Mouse (Mus musculus): ENCODE data around the gene Mtpn. TPM values are rescaled to one million over a fixed set of nuclear protein-coding genes. Genes with fewer than 3 reads are reported as not detected.

The Mtpn gene
- polyA plus RNA-seq, 1 experiment from 2014 or later: 234 TPM

DNA sequence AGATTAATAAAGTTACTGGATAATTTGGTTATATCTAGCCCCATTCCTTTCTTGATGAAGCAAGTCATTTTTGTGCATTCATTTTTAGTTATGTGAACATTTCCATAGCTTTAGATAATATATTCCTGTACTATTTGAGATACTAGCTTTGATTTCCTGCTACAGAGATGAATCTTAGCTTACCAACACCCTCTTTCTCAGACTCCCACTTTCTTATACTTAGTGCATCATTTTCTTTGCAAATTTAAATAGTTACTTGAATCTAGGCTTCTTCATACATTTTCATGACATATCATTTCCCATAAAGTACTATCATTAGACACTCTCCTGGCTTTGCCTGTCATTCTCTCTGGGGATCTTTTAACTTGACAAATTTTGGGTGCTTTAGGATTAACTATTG lies 26.3 kb downstream of the Mtpn start:
- Histone ChIP-seq H3K4me1 (ENCODE audit: control insufficient read depth, insufficient read depth, low read depth, low read length) (no peaks in the 10 kb centered on the region), H3K9me3 (ENCODE audit: control insufficient read depth, low read length) (no peaks in the 10 kb centered on the region), H3K27ac (ENCODE audit: low read depth, low read length) (no peak overlapping the region), H3K4me2 (ENCODE audit: low read length) (no peak overlapping the region), H3K4me3 (ENCODE audit: low read length) (no peak overlapping the region), H3K9ac (ENCODE audit: low read depth, low read length) (no peak overlapping the region), H3K27me3 (replicated peaks; ENCODE audit: control insufficient read depth, insufficient read depth, low read length) (no peaks in the 10 kb centered on the region), H3K36me3 (ENCODE audit: control insufficient read depth, insufficient read depth, low read length) (peaks cover 7% of the 10 kb centered on the region)
- ATAC-seq: no peak

DNA sequence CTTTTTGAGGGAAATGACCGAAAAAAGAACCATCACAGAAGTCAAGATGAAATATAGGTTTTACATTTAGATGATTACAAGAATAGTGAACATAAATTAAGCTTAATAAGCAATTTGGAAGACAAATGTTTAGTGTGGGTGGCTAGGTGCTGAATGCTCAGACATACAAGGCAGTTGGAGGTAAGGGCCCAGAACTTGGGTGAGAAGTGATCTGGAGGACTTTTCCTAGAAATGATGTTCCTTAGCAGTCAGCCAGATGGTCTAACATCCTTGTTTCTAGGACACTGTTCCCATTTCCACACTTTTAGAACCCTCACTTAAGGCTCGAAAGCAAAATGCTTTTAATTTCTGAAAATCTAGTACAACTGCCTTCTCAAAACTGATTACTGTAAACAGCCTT lies 34.9 kb downstream of the Mtpn start:
- Histone ChIP-seq H3K4me1 (ENCODE audit: control insufficient read depth, insufficient read depth, low read depth, low read length) (no peaks in the 10 kb centered on the region), H3K27ac (ENCODE audit: low read depth, low read length) (no peak overlapping the region), H3K27me3 (replicated peaks; ENCODE audit: control insufficient read depth, insufficient read depth, low read length) (no peaks in the 10 kb centered on the region), H3K4me2 (ENCODE audit: low read length) (no peak overlapping the region), H3K9me3 (ENCODE audit: control insufficient read depth, low read length) (no peaks in the 10 kb centered on the region), H3K4me3 (ENCODE audit: low read length) (no peak overlapping the region), H3K9ac (ENCODE audit: low read depth, low read length) (no peak overlapping the region), H3K36me3 (ENCODE audit: control insufficient read depth, insufficient read depth, low read length) (no peaks in the 10 kb centered on the region)
- WGBS: 94% methylated on average over 2 of the region's 2 CpGs
- no peak for ATAC-seq

GRCm38 (mm10) chr6:35502904-35503303 lies 36.8 kb downstream of the Mtpn start:
- no peak for ATAC-seq
- 84% methylated on average over 2 of the region's 2 CpGs for WGBS
- Histone ChIP-seq H3K27me3 (replicated peaks; ENCODE audit: control insufficient read depth, insufficient read depth, low read length) (no peaks in the 10 kb centered on the region), H3K4me3 (ENCODE audit: low read length) (no peak overlapping the region), H3K36me3 (ENCODE audit: control insufficient read depth, insufficient read depth, low read length) (no peaks in the 10 kb centered on the region), H3K27ac (ENCODE audit: low read depth, low read length) (no peak overlapping the region), H3K9me3 (ENCODE audit: control insufficient read depth, low read length) (no peaks in the 10 kb centered on the region), H3K4me2 (ENCODE audit: low read length) (no peak overlapping the region), H3K9ac (ENCODE audit: low read depth, low read length) (no peak overlapping the region), H3K4me1 (ENCODE audit: control insufficient read depth, insufficient read depth, low read depth, low read length) (no peaks in the 10 kb centered on the region)

DNA sequence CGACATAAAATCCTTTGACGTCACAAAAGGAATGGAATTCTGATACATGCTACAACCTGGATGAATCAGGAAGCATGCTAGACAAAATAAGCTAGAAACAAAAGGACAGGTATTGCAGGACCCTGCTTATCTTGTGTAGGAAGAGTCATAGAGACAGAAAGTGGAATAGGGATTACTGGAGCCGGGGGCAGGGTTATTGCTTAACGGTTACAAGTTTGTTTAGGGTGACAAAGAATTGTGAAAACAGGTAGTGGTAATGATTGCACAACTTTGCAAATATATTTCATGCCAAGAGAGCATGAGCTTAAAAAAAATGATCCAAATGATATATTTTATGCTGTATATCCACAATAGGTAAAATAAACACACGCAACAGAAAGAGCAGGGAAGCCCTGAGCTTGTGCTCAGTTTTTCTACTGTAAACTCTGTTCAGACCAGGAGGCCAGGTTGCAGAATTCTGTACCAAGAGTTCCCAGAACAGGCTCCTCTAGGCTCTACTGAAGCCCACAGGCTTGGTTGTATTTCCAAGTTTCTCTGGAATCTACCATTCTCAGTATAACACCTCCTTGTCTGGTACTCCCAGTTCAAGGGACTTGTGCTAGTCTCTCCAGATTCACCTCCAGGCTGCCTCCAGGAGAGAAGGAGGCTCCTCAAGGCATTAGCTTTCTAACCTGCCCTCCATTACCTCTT lies 39.6 kb downstream of the Mtpn start:
- Histone ChIP-seq H3K27me3 (replicated peaks; ENCODE audit: control insufficient read depth, insufficient read depth, low read length) (no peaks in the 10 kb centered on the region), H3K4me1 (ENCODE audit: control insufficient read depth, insufficient read depth, low read depth, low read length) (no peaks in the 10 kb centered on the region), H3K4me2 (ENCODE audit: low read length) (no peak overlapping the region), H3K9ac (ENCODE audit: low read depth, low read length) (no peak overlapping the region), H3K27ac (ENCODE audit: low read depth, low read length) (no peak overlapping the region), H3K36me3 (ENCODE audit: control insufficient read depth, insufficient read depth, low read length) (no peaks in the 10 kb centered on the region), H3K9me3 (ENCODE audit: control insufficient read depth, low read length) (no peaks in the 10 kb centered on the region), H3K4me3 (ENCODE audit: low read length) (no peak overlapping the region)
- no peak for ATAC-seq
- WGBS: 96% methylated on average over 5 of the region's 5 CpGs

DNA sequence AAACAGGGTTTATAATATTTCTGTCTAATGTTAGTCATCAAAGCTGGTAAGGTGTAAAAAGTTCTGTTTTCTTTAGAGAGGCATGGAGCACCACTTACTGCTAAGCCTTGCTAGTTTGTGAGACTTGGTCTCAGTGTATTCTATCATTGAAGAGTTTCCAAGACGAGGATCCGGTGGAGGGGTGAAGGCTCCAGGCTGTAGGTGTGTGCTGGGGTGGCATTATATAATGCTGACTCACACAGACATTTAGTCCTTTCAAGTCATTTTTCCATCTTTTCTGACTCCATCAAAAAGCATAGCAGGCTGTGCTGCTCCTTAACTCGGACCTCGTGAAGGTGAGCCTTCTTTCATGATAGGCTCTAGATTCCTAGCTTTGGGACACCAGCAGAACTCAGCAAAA lies 42.3 kb downstream of the Mtpn start:
- H3K4me2 ChIP-seq (ENCODE audit: low read length): no peak overlapping the region
- no peaks in the 10 kb centered on the region for H3K27me3 ChIP-seq (replicated peaks; ENCODE audit: control insufficient read depth, insufficient read depth, low read length)
- no peak overlapping the region for H3K4me3 ChIP-seq (ENCODE audit: low read length)
- H3K9me3 ChIP-seq (ENCODE audit: control insufficient read depth, low read length): no peaks in the 10 kb centered on the region
- no peak overlapping the region for H3K27ac ChIP-seq (ENCODE audit: low read depth, low read length)
- no peaks in the 10 kb centered on the region for H3K4me1 ChIP-seq (ENCODE audit: control insufficient read depth, insufficient read depth, low read depth, low read length)
- no peak for ATAC-seq
- H3K9ac ChIP-seq (ENCODE audit: low read depth, low read length): no peak overlapping the region
- 99% methylated on average over 4 of the region's 4 CpGs for WGBS
- no peaks in the 10 kb centered on the region for H3K36me3 ChIP-seq (ENCODE audit: control insufficient read depth, insufficient read depth, low read length)

- H3K4me2 ChIP-seq (ENCODE audit: low read length): no peak overlapping the region
- WGBS: 90% methylated on average over 6 of the region's 6 CpGs
- H3K9me3 ChIP-seq (ENCODE audit: control insufficient read depth, low read length): no peaks in the 10 kb centered on the region
- no peaks in the 10 kb centered on the region for H3K36me3 ChIP-seq (ENCODE audit: control insufficient read depth, insufficient read depth, low read length)
- no peak overlapping the region for H3K27ac ChIP-seq (ENCODE audit: low read depth, low read length)
- no peak overlapping the region for H3K4me3 ChIP-seq (ENCODE audit: low read length)
- H3K4me1 ChIP-seq (ENCODE audit: control insufficient read depth, insufficient read depth, low read depth, low read length): no peaks in the 10 kb centered on the region
- ATAC-seq: no peak
- no peaks in the 10 kb centered on the region for H3K27me3 ChIP-seq (replicated peaks; ENCODE audit: control insufficient read depth, insufficient read depth, low read length)
- no peak overlapping the region for H3K9ac ChIP-seq (ENCODE audit: low read depth, low read length)
Measured at GRCm38 (mm10) chr6:35493851-35494250, 45.8 kb downstream of the Mtpn start.

- no peak overlapping the region for H3K27ac ChIP-seq (ENCODE audit: low read depth, low read length)
- H3K9ac ChIP-seq (ENCODE audit: low read depth, low read length): no peak overlapping the region
- H3K27me3 ChIP-seq (replicated peaks; ENCODE audit: control insufficient read depth, insufficient read depth, low read length): no peaks in the 10 kb centered on the region
- H3K4me3 ChIP-seq (ENCODE audit: low read length): no peak overlapping the region
- 48% methylated on average over 5 of the region's 5 CpGs for WGBS
- peak; percentile 54; the same call in 1 of the 2 replicates for ATAC-seq
- H3K36me3 ChIP-seq (ENCODE audit: control insufficient read depth, insufficient read depth, low read length): no peaks in the 10 kb centered on the region
- no peak overlapping the region for H3K4me2 ChIP-seq (ENCODE audit: low read length)
- no peaks in the 10 kb centered on the region for H3K9me3 ChIP-seq (ENCODE audit: control insufficient read depth, low read length)
- H3K4me1 ChIP-seq (ENCODE audit: control insufficient read depth, insufficient read depth, low read depth, low read length): no peaks in the 10 kb centered on the region
Measured at GRCm38 (mm10) chr6:35479651-35480335, 59.9 kb downstream of the Mtpn start.

DNA sequence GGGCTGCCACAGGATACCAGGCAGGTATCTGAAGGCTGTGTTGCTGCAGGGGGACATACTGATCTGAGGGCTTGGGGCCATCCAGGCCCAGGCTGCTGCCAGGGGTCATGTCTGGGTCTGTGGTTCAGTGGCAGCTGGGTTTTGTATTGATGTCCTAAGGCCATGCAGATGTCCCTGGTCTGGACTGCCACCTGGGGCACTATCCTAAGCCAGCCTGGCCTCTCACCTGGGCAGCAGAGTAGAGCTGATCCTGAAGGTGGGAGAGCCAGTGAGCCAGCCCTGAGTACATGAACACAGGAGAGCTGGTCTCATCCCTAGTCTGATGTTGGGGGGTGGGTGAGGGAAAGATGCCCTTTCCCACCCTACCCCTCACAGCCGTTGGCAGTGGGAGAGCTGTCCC lies 62.9 kb downstream of the Mtpn start:
- H3K4me1 ChIP-seq (ENCODE audit: control insufficient read depth, insufficient read depth, low read depth, low read length): no peaks in the 10 kb centered on the region
- 79% methylated on average over 1 of the region's 1 CpGs for WGBS
- H3K9me3 ChIP-seq (ENCODE audit: control insufficient read depth, low read length): no peaks in the 10 kb centered on the region
- no peak overlapping the region for H3K4me2 ChIP-seq (ENCODE audit: low read length)
- no peak overlapping the region for H3K27ac ChIP-seq (ENCODE audit: low read depth, low read length)
- H3K36me3 ChIP-seq (ENCODE audit: control insufficient read depth, insufficient read depth, low read length): no peaks in the 10 kb centered on the region
- H3K4me3 ChIP-seq (ENCODE audit: low read length): no peak overlapping the region
- no peaks in the 10 kb centered on the region for H3K27me3 ChIP-seq (replicated peaks; ENCODE audit: control insufficient read depth, insufficient read depth, low read length)
- no peak for ATAC-seq
- H3K9ac ChIP-seq (ENCODE audit: low read depth, low read length): no peak overlapping the region

GRCm38 (mm10) chr6:35463450-35464395 lies 76.0 kb downstream of the Mtpn start:
- no peak for ATAC-seq
- Histone ChIP-seq H3K36me3 (ENCODE audit: control insufficient read depth, insufficient read depth, low read length) (no peaks in the 10 kb centered on the region), H3K4me1 (ENCODE audit: control insufficient read depth, insufficient read depth, low read depth, low read length) (no peaks in the 10 kb centered on the region), H3K4me2 (ENCODE audit: low read length) (no peak overlapping the region), H3K9ac (ENCODE audit: low read depth, low read length) (no peak overlapping the region), H3K27ac (ENCODE audit: low read depth, low read length) (no peak overlapping the region), H3K4me3 (ENCODE audit: low read length) (no peak overlapping the region), H3K9me3 (ENCODE audit: control insufficient read depth, low read length) (no peaks in the 10 kb centered on the region; the same call in 1 of the 2 replicates), H3K27me3 (replicated peaks; ENCODE audit: control insufficient read depth, insufficient read depth, low read length) (no peaks in the 10 kb centered on the region)
- WGBS: 72% methylated on average over 5 of the region's 5 CpGs

Measured in hindbrain, embryonic 16.5 days (tissue).